Mouse (Mus musculus) lung, embryonic 14.5 days (tissue): ENCODE results near the gene Nanos3. TPM values are rescaled to one million over a fixed set of nuclear protein-coding genes. Genes with fewer than 3 reads are reported as not detected.
A peak's percentile ranks its signal among the peaks of the same experiment; 100 is the strongest.

ENCODE experiments used
- ATAC-seq: fragments of 200-750 bp; cut with Nextera tagmentation; 2 replicates; pipeline ENCODE4 v1.8.0; 2017; ENCODE audit warnings: mild to moderate bottlenecking, moderate TSS enrichment, moderate library complexity; ENCODE audit not compliant: insufficient read depth
- DNase-seq: peaks from one replicate; pipeline ENCODE4 v3.0.0-alpha.2; 2015
- H3K27ac ChIP-seq: fragments of 300-500 bp; sonication (generic); 2 replicates; pipeline ENCODE4 v1.5.1; 2014; ENCODE audit warnings: low read depth, mild to moderate bottlenecking, moderate library complexity
- H3K27me3 ChIP-seq: fragments of 300-500 bp; sonication (generic); 2 replicates; pipeline ENCODE4 v1.6.1; 2014; ENCODE audit warnings: low read length, control low read depth; ENCODE audit not compliant: insufficient read depth
- H3K36me3 ChIP-seq: fragments of 300-500 bp; sonication (generic); 2 replicates; pipeline ENCODE4 v1.6.1; 2014; ENCODE audit warnings: control low read depth; ENCODE audit not compliant: insufficient read depth
- H3K4me1 ChIP-seq: fragments of 300-500 bp; sonication (generic); 2 replicates; pipeline ENCODE4 v1.6.1; 2014; ENCODE audit warnings: antibody characterized with exemption, control low read depth; ENCODE audit not compliant: insufficient read depth
- H3K4me2 ChIP-seq: fragments of 300-500 bp; sonication (generic); 2 replicates; pipeline ENCODE4 v1.6.1; 2014; ENCODE audit warnings: mild to moderate bottlenecking
- H3K4me3 ChIP-seq: fragments of 300-500 bp; sonication (generic); 2 replicates; pipeline ENCODE4 v1.5.1; 2014; ENCODE audit warnings: low read depth, low read length
- H3K9ac ChIP-seq: fragments of 300-500 bp; sonication (generic); 2 replicates; pipeline ENCODE4 v1.6.1; 2014
- H3K9me3 ChIP-seq: fragments of 300-500 bp; sonication (generic); 2 replicates; pipeline ENCODE4 v1.6.1; 2016; ENCODE audit warnings: low read depth, low read length, control low read depth
- CTCF ChIP-seq: IDR thresholded peaks from 2 replicates; pipeline ENCODE4 v1.5.1; 2016; ENCODE audit warnings: antibody characterized with exemption, low read depth
- WGBS: fragments of 180-500 bp; shearing (Covaris S2); extraction: QIAGEN DNeasy Blood & Tissue Kit; methylation state at CpG from one replicate; pipeline ENCODE4 v1.1.7; 2014; 5-methylcytosine and 5-hydroxymethylcytosine counted together
- polyA plus RNA-seq: library from polyadenylated mRNA; unstranded; fragments of >200 nt; fragmentation: Nextera tagmentation; extraction: Ambion mirVana; gene quantifications from 2 replicates; pipeline ENCODE4 v1.2.1, GENCODE M21; 2014

Gene Nanos3
- polyA plus RNA-seq, 1 experiment from 2014 or later: 2.8 TPM

- H3K9me3 ChIP-seq: no peaks in the 10 kb centered on the region
- no peaks in the 10 kb centered on the region for H3K36me3 ChIP-seq
- peak overlapping the region; percentile 78 for H3K4me2 ChIP-seq
- TF ChIP-seq CTCF: no peak
- peak overlapping the region; percentile 49 for H3K4me3 ChIP-seq
- WGBS: 2% methylated on average over 43 of the region's 43 CpGs
- DNase-seq (peak; percentile 99), ATAC-seq (peak; percentile 55)
- H3K27me3 ChIP-seq: no peaks in the 10 kb centered on the region
- H3K4me1 ChIP-seq: peaks cover 40% of the 10 kb centered on the region
- H3K27ac ChIP-seq: peak overlapping the region; percentile 99
- peak overlapping the region; percentile 54 for H3K9ac ChIP-seq
Measured at GRCm38 (mm10) chr8:84197141-84197921, 12.3 kb upstream of the Nanos3 start.

DNA sequence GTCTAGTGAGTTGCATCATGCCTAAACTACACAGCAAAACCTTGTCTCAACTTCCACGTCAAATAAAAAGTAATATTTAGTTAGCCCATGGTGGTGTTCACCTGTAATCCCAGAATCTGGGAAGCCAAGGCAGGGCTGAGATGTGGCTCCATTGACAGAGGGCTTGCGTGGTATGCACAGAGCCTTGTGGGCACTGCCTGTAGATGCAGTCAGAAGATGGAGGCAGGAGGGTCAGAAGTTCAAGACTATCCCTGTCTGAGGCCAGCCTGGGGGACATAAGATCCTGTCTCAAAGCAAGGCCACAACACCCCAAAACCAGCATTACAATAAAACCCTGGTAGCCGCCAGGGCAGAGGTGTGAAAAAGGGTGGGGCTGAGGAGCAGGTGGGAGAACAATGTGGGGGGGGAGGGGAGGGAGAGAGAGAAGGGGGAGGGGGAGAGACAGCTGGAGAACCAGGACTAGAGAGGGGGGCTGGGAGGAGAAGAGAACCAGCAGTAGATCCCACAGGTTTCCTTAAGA, 9.3 kb upstream of the Nanos3 start:
- Histone ChIP-seq H3K27ac (no peak overlapping the region), H3K36me3 (no peaks in the 10 kb centered on the region), H3K9me3 (no peaks in the 10 kb centered on the region), H3K27me3 (no peaks in the 10 kb centered on the region), H3K4me2 (no peak overlapping the region), H3K9ac (no peak overlapping the region), H3K4me1 (peaks cover 22% of the 10 kb centered on the region), H3K4me3 (no peak overlapping the region)
- ATAC-seq (no peak), DNase-seq (no peak)
- no peak for TF ChIP-seq CTCF
- 56% methylated on average over 3 of the region's 3 CpGs for WGBS

DNA sequence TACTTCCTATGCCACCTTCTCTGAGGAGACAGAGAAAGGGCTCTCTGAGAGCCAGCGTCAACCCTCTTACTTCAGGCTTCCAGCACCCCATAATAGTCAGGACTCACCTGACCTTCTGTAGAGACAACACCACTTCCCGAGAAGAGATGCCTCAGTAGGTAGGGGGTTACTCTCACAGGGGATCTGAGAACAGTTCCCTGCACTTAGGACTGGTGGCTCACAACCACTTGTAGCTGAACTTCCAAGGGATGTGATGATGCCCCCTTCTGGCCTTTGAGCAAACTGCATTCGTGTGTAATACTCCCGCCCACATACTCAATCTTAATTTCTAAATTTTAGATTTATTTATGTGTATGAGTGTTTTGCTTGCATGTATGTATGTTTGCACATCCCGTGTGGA, 8.5 kb upstream of the Nanos3 start:
- no peak overlapping the region for H3K27ac ChIP-seq

GRCm38 (mm10) chr8:84193161-84193560, 8.1 kb upstream of the Nanos3 start:
- DNase-seq (no peak), ATAC-seq (no peak)
- Histone ChIP-seq H3K9ac (no peak overlapping the region), H3K36me3 (no peaks in the 10 kb centered on the region), H3K4me2 (peak overlapping the region; percentile 61; the same call in 1 of the 2 replicates), H3K9me3 (no peaks in the 10 kb centered on the region), H3K27me3 (no peaks in the 10 kb centered on the region), H3K27ac (peak overlapping the region; percentile 96), H3K4me3 (no peak overlapping the region), H3K4me1 (peaks cover 13% of the 10 kb centered on the region)
- no peak for TF ChIP-seq CTCF
- WGBS: 70% methylated on average over 4 of the region's 4 CpGs

More for the DNA sequence above, 8.5 kb upstream of the Nanos3 start:
- peak; percentile 57 for TF ChIP-seq CTCF
- ATAC-seq (no peak), DNase-seq (peak; percentile 63)
- 72% methylated on average over 5 of the region's 5 CpGs for WGBS
- H3K4me3 ChIP-seq: no peak overlapping the region
- H3K4me2 ChIP-seq: no peak overlapping the region
- H3K9me3 ChIP-seq: no peaks in the 10 kb centered on the region
- no peak overlapping the region for H3K9ac ChIP-seq
- no peaks in the 10 kb centered on the region for H3K36me3 ChIP-seq
- H3K27me3 ChIP-seq: no peaks in the 10 kb centered on the region
- peaks cover 16% of the 10 kb centered on the region for H3K4me1 ChIP-seq

DNA sequence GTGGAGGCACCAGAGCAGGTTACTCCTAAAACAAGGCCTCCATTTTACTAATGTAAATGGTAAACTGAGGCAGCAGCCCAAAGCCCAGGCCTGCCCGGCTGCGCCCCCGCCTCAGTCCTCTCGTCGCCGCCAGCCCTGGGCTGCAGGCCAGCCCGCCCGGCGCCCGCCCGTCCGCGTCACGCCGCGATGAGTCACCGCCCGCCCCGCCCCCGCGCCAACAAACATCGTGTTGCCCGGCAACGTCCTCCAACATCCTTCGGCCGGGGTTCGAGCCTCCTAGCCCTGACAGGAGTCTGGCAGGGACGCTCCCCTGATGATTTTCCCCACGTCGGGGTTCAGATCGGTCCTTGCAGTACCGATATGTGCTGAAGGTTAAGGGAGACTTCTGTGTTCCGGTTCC, 7.5 kb upstream of the Nanos3 start:
- H3K9ac ChIP-seq: peak overlapping the region; percentile 47
- H3K9me3 ChIP-seq: no peaks in the 10 kb centered on the region
- H3K27me3 ChIP-seq: no peaks in the 10 kb centered on the region
- ATAC-seq (peak; percentile 62), DNase-seq (peak; percentile 85)
- H3K4me2 ChIP-seq: peak overlapping the region; percentile 61
- WGBS: 3% methylated on average over 33 of the region's 33 CpGs
- H3K27ac ChIP-seq: peak overlapping the region; percentile 96
- peak overlapping the region; percentile 24 for H3K4me3 ChIP-seq
- H3K4me1 ChIP-seq: peaks cover 8% of the 10 kb centered on the region; the same call in 1 of the 2 replicates
- H3K36me3 ChIP-seq: no peaks in the 10 kb centered on the region
- no peak for TF ChIP-seq CTCF

DNA sequence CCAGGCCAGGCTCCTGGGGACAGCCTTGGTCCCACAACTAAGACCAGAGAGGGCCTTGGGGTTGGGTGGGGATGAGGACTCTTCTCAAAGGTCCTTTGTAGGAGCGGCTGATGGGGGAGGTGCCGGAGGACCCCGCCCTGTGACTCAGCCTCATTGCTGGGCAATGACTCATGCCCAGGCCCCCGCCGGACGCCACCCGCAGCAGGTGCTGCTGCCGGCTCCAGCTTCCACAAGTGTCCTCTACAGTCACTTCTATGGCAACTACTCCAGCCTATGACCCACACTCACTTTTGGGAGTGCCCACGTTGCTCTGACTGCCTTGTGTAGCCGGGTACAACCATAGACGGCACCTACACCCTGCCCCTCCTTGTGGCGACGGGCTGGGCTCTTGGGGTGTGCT, 7.0 kb upstream of the Nanos3 start:
- no peak for TF ChIP-seq CTCF
- Histone ChIP-seq H3K9ac (peak overlapping the region; percentile 47), H3K4me3 (peak overlapping the region; percentile 24), H3K4me2 (peak overlapping the region; percentile 61), H3K9me3 (no peaks in the 10 kb centered on the region), H3K36me3 (no peaks in the 10 kb centered on the region), H3K27me3 (no peaks in the 10 kb centered on the region), H3K27ac (peak overlapping the region; percentile 96), H3K4me1 (peaks cover 8% of the 10 kb centered on the region; the same call in 1 of the 2 replicates)
- DNase-seq (peak; percentile 82), ATAC-seq (peak; percentile 77)
- WGBS: 30% methylated on average over 13 of the region's 13 CpGs

GRCm38 (mm10) chr8:84190191-84190867, 5.3 kb upstream of the Nanos3 start:
- H3K36me3 ChIP-seq: no peaks in the 10 kb centered on the region
- no peak for ATAC-seq
- no peaks in the 10 kb centered on the region for H3K27me3 ChIP-seq
- no peaks in the 10 kb centered on the region for H3K9me3 ChIP-seq
- WGBS: 88% methylated on average over 7 of the region's 7 CpGs
- TF ChIP-seq CTCF: no peak
- no peak overlapping the region for H3K4me3 ChIP-seq
- H3K27ac ChIP-seq: no peak overlapping the region
- H3K9ac ChIP-seq: no peak overlapping the region
- DNase-seq: no peak
- H3K4me1 ChIP-seq: peaks cover 8% of the 10 kb centered on the region; the same call in 1 of the 2 replicates
- H3K4me2 ChIP-seq: no peak overlapping the region
